Mouse (Mus musculus) A20 (cell line): ENCODE measurements around the gene Rbm20.
"Not testable (repeated sequence)": the region's sequence is repeated elsewhere in the genome, so short reads cannot be mapped to it uniquely, and the experiment has no call there.

Experiments used
- DNase-seq: peaks from one replicate; pipeline ENCODE4 v3.0.0-alpha.2; 2011; ENCODE audit warnings: low read depth, low spot score

Gene Rbm20

DNA sequence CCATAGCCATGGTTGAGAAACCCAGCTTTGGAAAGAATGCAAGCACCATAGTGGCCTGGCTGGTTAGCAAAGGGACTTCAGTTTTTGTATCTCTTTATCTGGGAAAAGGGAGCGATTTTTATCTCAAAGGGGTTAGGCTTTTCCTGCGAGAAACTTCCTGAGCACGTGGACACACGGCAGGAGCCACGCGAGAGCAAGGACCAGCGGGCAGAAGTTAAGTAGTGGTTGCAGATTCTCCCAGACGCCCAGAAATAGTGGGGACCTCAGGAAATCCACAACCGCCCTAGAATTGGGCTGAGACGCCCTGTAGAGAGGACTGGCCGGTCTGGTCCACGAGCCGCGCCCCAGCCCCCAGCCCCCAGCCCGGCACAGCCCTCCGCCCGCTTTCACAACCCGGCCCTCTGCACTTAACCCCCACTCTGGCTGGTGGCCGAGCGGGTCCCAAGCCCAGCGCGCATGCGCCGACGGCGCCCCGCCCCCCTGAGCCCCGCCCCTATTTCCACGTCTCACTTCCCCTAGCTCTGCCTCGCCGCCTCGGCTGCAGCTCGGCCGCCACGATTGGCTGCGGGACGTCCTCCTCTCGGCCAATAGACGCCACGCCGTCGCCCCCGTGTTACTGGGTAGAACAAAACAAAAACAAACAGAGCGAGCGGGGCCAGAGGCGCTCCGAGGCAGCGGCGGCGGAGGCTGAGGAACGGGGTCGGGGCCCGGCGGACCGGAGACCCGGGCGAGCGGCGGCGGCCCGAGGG, 225.8 kb downstream of the Rbm20 start:
- DNase-seq, result peak; percentile 98

DNA sequence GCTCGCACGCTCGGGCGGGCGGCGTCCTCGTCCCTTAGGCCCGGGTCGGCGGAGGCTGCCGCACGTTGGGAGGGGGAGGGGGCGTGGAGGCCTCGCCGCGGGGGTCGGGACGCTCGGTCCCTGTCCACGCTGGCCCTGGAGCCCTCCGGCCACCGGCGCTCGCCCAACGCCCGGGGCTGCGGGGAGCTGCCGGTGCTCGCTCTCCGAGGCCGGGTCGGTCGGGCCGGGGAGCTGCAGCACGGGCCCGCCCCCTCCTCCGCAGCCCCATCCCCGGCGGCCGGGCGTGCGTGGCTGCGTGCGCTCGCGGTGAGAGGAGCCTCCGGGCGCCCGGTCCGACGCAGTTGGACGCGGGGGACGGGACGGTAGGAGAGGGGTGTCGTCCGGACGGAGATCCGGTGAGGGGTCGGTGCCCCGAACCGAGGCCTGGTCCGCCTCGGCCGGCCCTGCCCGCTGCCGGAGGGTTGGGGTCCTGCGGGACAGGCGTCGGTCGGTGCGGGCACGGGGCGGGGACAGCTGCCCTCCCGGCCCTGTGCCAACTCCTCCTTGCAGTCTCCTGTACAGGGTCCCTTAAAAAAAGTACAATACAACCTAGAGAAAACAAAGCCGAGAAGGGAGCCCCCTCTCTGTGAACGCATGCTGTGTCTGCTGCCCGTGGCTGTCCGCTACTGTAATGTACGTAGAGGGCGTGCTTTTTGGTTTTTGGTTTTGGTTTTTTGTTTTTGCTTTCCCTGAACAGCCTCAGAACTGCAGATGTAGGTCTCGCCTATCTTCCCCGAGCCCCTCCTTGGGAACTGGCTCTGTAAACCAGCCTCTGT, 226.6 kb downstream of the Rbm20 start:
- DNase-seq, result peak; percentile 85

DNA sequence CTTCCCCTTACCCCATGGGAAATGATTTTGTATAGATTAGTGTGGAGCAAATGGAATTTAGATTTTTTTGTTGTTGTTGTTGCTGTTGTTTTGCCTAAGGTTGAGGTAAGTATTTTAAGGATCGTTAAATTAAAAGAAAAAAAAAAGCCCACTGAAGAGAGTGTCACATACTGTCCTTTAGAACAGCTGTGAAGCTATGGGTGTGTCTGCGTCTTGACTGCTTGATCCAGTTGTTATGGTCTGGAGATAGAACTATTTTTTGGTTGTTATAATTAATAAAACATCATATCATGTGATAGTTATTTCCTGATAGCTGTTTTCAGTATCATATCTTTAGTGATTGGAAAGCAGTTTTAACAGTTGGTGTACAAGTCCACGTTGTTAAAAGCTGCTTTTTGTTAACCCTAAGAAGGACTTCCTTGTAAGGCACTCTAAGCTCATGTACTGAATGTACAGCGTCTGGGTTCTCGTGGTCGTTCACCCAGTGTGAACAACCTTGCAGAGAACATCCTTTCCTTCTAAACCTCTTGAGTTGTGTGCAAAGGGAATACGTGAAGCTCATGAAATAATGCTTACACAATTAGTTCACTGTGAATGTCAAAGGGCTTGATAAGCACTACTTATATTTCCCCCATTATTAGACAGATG, 227.9 kb downstream of the Rbm20 start:
- DNase-seq, result peak; percentile 48

DNA sequence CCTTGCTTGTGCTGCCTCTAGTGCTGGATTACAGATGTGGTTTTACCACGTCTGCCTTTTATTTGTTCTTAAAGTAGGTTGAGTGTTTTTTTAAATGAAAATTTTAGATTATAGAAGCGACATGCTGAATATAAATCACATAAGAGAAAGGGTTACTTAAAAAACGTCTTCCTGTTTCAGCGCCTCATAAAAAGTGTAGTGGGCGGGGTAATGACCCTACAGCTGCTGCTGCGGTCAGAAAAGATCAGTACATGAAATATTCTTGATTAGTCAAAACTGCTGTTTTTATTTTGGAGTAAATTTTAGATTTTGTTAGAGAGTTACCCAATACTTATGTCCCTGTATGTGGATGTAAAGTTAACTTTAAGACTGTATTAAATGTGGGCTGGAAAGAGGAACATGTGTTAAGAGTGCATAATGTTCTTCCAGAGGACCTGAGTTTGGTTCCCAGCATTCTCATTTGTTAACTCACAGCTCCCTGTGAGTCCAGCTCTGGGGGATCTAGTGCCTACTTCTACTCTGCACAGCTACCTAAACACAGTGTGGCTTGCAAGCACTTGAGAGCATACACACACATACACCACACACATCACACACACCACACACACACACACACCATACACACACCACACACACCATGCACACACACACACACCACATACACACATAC, 229.1 kb downstream of the Rbm20 start:
- peak; percentile 76 for DNase-seq

DNA sequence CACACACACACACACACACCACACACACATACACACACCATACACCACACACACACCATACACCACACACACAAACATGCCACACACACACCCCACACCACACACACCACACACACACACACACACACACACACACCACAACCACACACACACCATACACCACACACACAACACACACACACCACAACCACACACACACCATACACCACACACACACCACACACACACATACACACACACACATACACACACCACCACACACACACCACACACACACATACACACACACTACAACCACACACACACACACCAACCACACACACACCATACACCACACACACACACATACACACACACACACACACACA, 229.6 kb downstream of the Rbm20 start:
- not testable (repeated sequence) for DNase-seq

DNA sequence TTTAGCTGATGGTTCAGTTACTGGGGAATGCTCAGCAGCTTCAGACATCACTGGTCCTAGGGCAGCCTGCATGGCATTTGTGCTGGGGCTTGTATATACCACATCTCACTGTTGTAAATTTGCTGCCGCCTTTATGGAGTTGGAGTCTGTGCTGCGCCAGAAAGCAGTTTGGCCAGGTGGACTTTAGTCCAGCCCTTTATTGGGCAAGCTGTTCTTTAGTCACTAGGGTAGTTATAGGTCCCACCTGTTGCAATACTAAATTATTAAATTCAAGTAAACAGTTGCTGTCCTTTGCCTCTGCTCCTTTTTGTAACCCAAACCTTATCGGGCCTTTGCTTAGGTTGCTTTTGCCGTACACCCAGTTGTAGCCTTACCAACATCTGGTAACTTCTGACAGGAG, 237.8 kb downstream of the Rbm20 start:
- no peak for DNase-seq
